12 mouse cellular contexts compared by ENCODE assay signal in the genomic region with DNA sequence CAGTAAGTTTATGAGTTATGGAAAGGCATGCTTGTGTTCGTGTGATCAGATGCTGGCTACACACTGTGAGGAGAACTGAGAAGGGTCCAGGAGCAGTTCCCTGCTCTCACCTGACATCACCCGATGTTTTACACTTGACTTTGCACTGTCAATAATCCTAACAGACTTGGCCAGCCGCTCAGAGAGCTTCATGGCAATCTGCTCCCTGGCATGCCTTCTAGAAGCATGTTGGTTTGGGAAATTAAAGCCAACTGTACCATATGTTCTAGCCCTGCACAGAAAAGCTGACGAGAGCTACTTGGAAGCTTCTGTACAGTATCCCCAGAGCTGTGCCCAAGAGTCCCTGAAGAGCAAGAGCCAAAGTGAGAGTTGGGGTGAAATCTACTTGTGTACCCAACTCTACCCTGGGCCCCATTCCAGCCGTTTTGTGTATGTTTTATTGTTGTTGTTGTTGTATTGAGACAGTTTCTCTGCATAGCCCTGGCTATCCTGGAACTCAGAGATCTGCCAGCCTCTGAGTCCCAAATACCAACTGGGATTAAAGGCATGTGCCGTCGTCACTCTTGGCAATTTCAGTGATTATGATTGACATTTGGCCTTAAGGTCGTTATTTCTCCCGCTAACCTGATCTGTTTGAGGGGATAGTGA. TPM values are rescaled to one million over a fixed set of nuclear protein-coding genes. Genes with fewer than 3 reads are reported as not detected.
DNase-seq lines count a peak whose midpoint lies in the region; ATAC-seq lines count a peak whose summit lies in the region.
"Had no signal": no experiment of that assay in that cellular context is flagged by ENCODE, and none has a peak within 500 bp of the region (broad histone marks: within the 10 kb centered on the region; RNA-seq: fewer than 3 reads in every experiment).

No protein-coding gene starts in this region.

- no peaks in the 10 kb centered on the region for H3K27me3 ChIP-seq in heart, embryonic 11.5 days (ENCODE audit: control insufficient read depth, insufficient read depth, low read length)
- H3K27me3 ChIP-seq: embryonic facial prominence, embryonic 15.5 days; lung, embryonic 15.5 days; stomach, embryonic 15.5 days had no signal

- no peaks in the 10 kb centered on the region for H3K9me3 ChIP-seq in heart, embryonic 11.5 days (replicated peaks; ENCODE audit: control insufficient read depth, low read length)
- H3K9me3 ChIP-seq: embryonic facial prominence, embryonic 15.5 days; lung, embryonic 15.5 days; stomach, embryonic 15.5 days had no signal

- H3K9ac ChIP-seq in heart, embryonic 11.5 days (ENCODE audit: low read depth, low read length), result no peak overlapping the region
- H3K9ac ChIP-seq: embryonic facial prominence, embryonic 15.5 days; lung, embryonic 15.5 days; stomach, embryonic 15.5 days had no signal

- no peak for ATAC-seq in heart, embryonic 11.5 days (replicated peaks; ENCODE audit: insufficient number of reproducible peaks, low FRiP score, low TSS enrichment)
- ATAC-seq in erythroid progenitor cell, adult 5-6 weeks (replicated peaks; ENCODE audit: low FRiP score, poor library complexity, severe bottlenecking), result no peak
- ATAC-seq: midbrain, embryonic 16.5 days had no signal

- no peak overlapping the region for H3K4me3 ChIP-seq in heart, embryonic 11.5 days (ENCODE audit: low read depth, low read length)
- H3K4me3 ChIP-seq: embryonic facial prominence, embryonic 15.5 days; lung, embryonic 15.5 days; stomach, embryonic 15.5 days had no signal

- no peak overlapping the region for H3K27ac ChIP-seq in heart, embryonic 11.5 days (ENCODE audit: low read depth, low read length)
- H3K27ac ChIP-seq: embryonic facial prominence, embryonic 15.5 days; lung, embryonic 15.5 days; stomach, embryonic 15.5 days had no signal

- 77% methylated on average over 9 of the region's 9 CpGs for WGBS in heart, embryonic 11.5 days (ENCODE audit: insufficient replicate concordance)

- H3K4me2 ChIP-seq in heart, embryonic 11.5 days, result no peak overlapping the region
- H3K4me2 ChIP-seq: embryonic facial prominence, embryonic 15.5 days; lung, embryonic 15.5 days; stomach, embryonic 15.5 days had no signal

- peak; percentile 83 for DNase-seq in heart, adult 11 months
- DNase-seq in cerebellum, adult 18-20 months, result peak; percentile 89
- peak; percentile 63 for DNase-seq in layer of hippocampus, adult 11-12 months (ENCODE audit: low spot score)
- DNase-seq in right cerebral cortex, adult 18-20 months, result peak; percentile 20
- no peak for DNase-seq in thymus, postnatal 36 days
- no peak for DNase-seq in gastrocnemius, adult 8-10 months (ENCODE audit: low spot score in 2 of 2)

- no peaks in the 10 kb centered on the region for H3K36me3 ChIP-seq in heart, embryonic 11.5 days (ENCODE audit: control insufficient read depth, insufficient read depth, low read length)
- H3K36me3 ChIP-seq: embryonic facial prominence, embryonic 15.5 days; lung, embryonic 15.5 days; stomach, embryonic 15.5 days had no signal

- H3K4me1 ChIP-seq in heart, embryonic 11.5 days (ENCODE audit: control insufficient read depth, insufficient read depth, low read length), result no peaks in the 10 kb centered on the region
- H3K4me1 ChIP-seq: stomach, embryonic 15.5 days had no signal

RNA-seq across cellular contexts. Expression of gene Cnksr3, which starts 56.5 kb away (rescaled TPM):
- polyA plus RNA-seq in heart, embryonic 11.5 days (2014; fragmentation: Nextera tagmentation; extraction: Ambion mirVana), result 3.9 and 5.8 TPM in 2 replicates
- 1 to 10 TPM; 2.6 to 7.0 (median 3.5) TPM for total RNA-seq in gastrocnemius, adult 8-10 months (2022)
- 0.72 TPM in 1 of 2 replicates, not detected in the other for total RNA-seq in erythroid progenitor cell, adult 5-6 weeks (2015; ENCODE audit: low replicate concordance)
- 1.0 TPM in 1 of 2 replicates, not detected in the other for total RNA-seq in erythroid progenitor cell, adult 5-6 weeks (2017; ENCODE audit: low replicate concordance)

Comparison
In these comparisons a context has a peak if more than half of its experiments do, and no peak if none do; other contexts are left out.
1. DNase-seq: peak in heart, adult 11 months (single experiment), cerebellum, adult 18-20 months (2 of 2), layer of hippocampus, adult 11-12 months (single experiment) and right cerebral cortex, adult 18-20 months (single experiment); none in thymus, postnatal 36 days (0 of 2) and gastrocnemius, adult 8-10 months (0 of 2).